24 mouse cellular contexts compared by ENCODE assay signal in genomic region chr4:23173811-23174210, GRCm38 (mm10).
DNase-seq lines count a peak whose midpoint lies in the region; ATAC-seq lines count a peak whose summit lies in the region.
"Had no signal": no experiment of that assay in that cellular context is flagged by ENCODE, and none has a peak within 500 bp of the region (broad histone marks: within the 10 kb centered on the region; RNA-seq: fewer than 3 reads in every experiment).

No protein-coding gene starts in this region.

- no peak overlapping the region for H3K27ac ChIP-seq in forebrain, embryonic 11.5 days (ENCODE audit: low read depth, low read length)
- H3K27ac ChIP-seq in forebrain, embryonic 10.5 days = no peak overlapping the region
- no peak overlapping the region for H3K27ac ChIP-seq in midbrain, embryonic 11.5 days (ENCODE audit: low read depth, low read length)
- no peak overlapping the region for H3K27ac ChIP-seq in midbrain, embryonic 15.5 days
- 0 out of 2 replicates have a peak overlapping the region, but pooled peaks have one; percentile 18 for H3K27ac ChIP-seq in forebrain, embryonic 15.5 days (replicated peaks)
- H3K27ac ChIP-seq: heart, adult 2 months; heart, embryonic 10.5 days; heart, embryonic 13.5 days; intestine, embryonic 15.5 days had no signal

- H3K36me3 ChIP-seq in forebrain, embryonic 11.5 days (ENCODE audit: control insufficient read depth, insufficient read depth, low read length) = no peaks in the 10 kb centered on the region
- no peaks in the 10 kb centered on the region for H3K36me3 ChIP-seq in forebrain, embryonic 10.5 days (replicated peaks)
- no peaks in the 10 kb centered on the region for H3K36me3 ChIP-seq in midbrain, embryonic 11.5 days (ENCODE audit: control insufficient read depth, insufficient read depth, low read length)
- H3K36me3 ChIP-seq in midbrain, embryonic 15.5 days (replicated peaks) = no peaks in the 10 kb centered on the region
- no peaks in the 10 kb centered on the region for H3K36me3 ChIP-seq in forebrain, embryonic 15.5 days
- H3K36me3 ChIP-seq: G1E; heart, embryonic 10.5 days; heart, embryonic 13.5 days; intestine, embryonic 15.5 days had no signal

- H3K9me3 ChIP-seq in forebrain, embryonic 11.5 days (ENCODE audit: control insufficient read depth, low read length) = no peaks in the 10 kb centered on the region
- no peaks in the 10 kb centered on the region for H3K9me3 ChIP-seq in forebrain, embryonic 10.5 days
- H3K9me3 ChIP-seq in midbrain, embryonic 11.5 days (ENCODE audit: control insufficient read depth, low read length) = no peaks in the 10 kb centered on the region
- no peaks in the 10 kb centered on the region for H3K9me3 ChIP-seq in midbrain, embryonic 15.5 days
- no peaks in the 10 kb centered on the region for H3K9me3 ChIP-seq in forebrain, embryonic 15.5 days
- H3K9me3 ChIP-seq: G1E; heart, embryonic 10.5 days; heart, embryonic 13.5 days; intestine, embryonic 15.5 days had no signal

- H3K4me2 ChIP-seq in forebrain, embryonic 11.5 days (ENCODE audit: low read depth, low read length, severe bottlenecking) = no peak overlapping the region
- no peak overlapping the region for H3K4me2 ChIP-seq in midbrain, embryonic 11.5 days
- no peak overlapping the region for H3K4me2 ChIP-seq in midbrain, embryonic 15.5 days
- H3K4me2 ChIP-seq in forebrain, embryonic 15.5 days (replicated peaks) = no peak overlapping the region
- H3K4me2 ChIP-seq: heart, embryonic 13.5 days; intestine, embryonic 15.5 days had no signal

- H3K9ac ChIP-seq in forebrain, embryonic 11.5 days (ENCODE audit: low read length) = no peak overlapping the region
- H3K9ac ChIP-seq in midbrain, embryonic 11.5 days (ENCODE audit: low read length) = no peak overlapping the region
- no peak overlapping the region for H3K9ac ChIP-seq in midbrain, embryonic 15.5 days
- H3K9ac ChIP-seq in forebrain, embryonic 15.5 days (replicated peaks) = no peak overlapping the region
- H3K9ac ChIP-seq: heart, embryonic 13.5 days; intestine, embryonic 15.5 days had no signal

- 38% methylated on average over 1 of the region's 1 CpGs for WGBS in forebrain, embryonic 11.5 days
- WGBS in forebrain, embryonic 10.5 days = 72% methylated on average over 1 of the region's 1 CpGs
- 92% methylated on average over 1 of the region's 1 CpGs for WGBS in midbrain, embryonic 11.5 days
- WGBS in midbrain, embryonic 15.5 days = 55% methylated on average over 1 of the region's 1 CpGs
- 7% methylated on average over 1 of the region's 1 CpGs for WGBS in forebrain, embryonic 15.5 days

- no peaks in the 10 kb centered on the region; the same call in 1 of the 2 replicates for H3K4me1 ChIP-seq in forebrain, embryonic 11.5 days (replicated peaks; ENCODE audit: control insufficient read depth, insufficient read depth, low read length)
- H3K4me1 ChIP-seq in forebrain, embryonic 10.5 days = peaks cover 16% of the 10 kb centered on the region
- H3K4me1 ChIP-seq in midbrain, embryonic 11.5 days (ENCODE audit: control insufficient read depth, insufficient read depth, low read length) = 0 out of 2 replicates have a peak, but pooled peaks cover 2% of the 10 kb centered on the region
- no peaks in the 10 kb centered on the region for H3K4me1 ChIP-seq in midbrain, embryonic 15.5 days
- H3K4me1 ChIP-seq in forebrain, embryonic 15.5 days = no peaks in the 10 kb centered on the region; the same call in 1 of the 2 replicates
- H3K4me1 ChIP-seq: heart, embryonic 10.5 days; heart, embryonic 13.5 days; intestine, embryonic 15.5 days had no signal

- H3K4me3 ChIP-seq in forebrain, embryonic 11.5 days (ENCODE audit: low read depth, low read length) = no peak overlapping the region
- H3K4me3 ChIP-seq in forebrain, embryonic 10.5 days = no peak overlapping the region
- no peak overlapping the region for H3K4me3 ChIP-seq in midbrain, embryonic 11.5 days (ENCODE audit: low read depth, low read length)
- no peak overlapping the region for H3K4me3 ChIP-seq in midbrain, embryonic 15.5 days
- no peak overlapping the region for H3K4me3 ChIP-seq in forebrain, embryonic 15.5 days
- H3K4me3 ChIP-seq: heart, adult 2 months; heart, embryonic 10.5 days; heart, embryonic 13.5 days; intestine, embryonic 15.5 days had no signal

- H3K27me3 ChIP-seq in forebrain, embryonic 11.5 days (ENCODE audit: control insufficient read depth, insufficient read depth, low read length) = no peaks in the 10 kb centered on the region
- H3K27me3 ChIP-seq in forebrain, embryonic 10.5 days (ENCODE audit: poor library complexity, severe bottlenecking) = peaks cover 11% of the 10 kb centered on the region; the same call in 1 of the 2 replicates
- no peaks in the 10 kb centered on the region for H3K27me3 ChIP-seq in midbrain, embryonic 11.5 days (ENCODE audit: control insufficient read depth, insufficient read depth, low read length)
- H3K27me3 ChIP-seq in midbrain, embryonic 15.5 days (replicated peaks) = no peaks in the 10 kb centered on the region
- no peaks in the 10 kb centered on the region for H3K27me3 ChIP-seq in forebrain, embryonic 15.5 days
- H3K27me3 ChIP-seq: CH12.LX; heart, embryonic 13.5 days; intestine, embryonic 15.5 days; Patski had no signal

- peak; percentile 73 for ATAC-seq in forebrain, embryonic 11.5 days (replicated peaks; ENCODE audit: low FRiP score)
- ATAC-seq in midbrain, embryonic 11.5 days (ENCODE audit: low FRiP score) = no peak
- no peak for ATAC-seq in midbrain, embryonic 15.5 days (replicated peaks)
- ATAC-seq in forebrain, embryonic 15.5 days (replicated peaks) = peak; percentile 34
- ATAC-seq: hindbrain, embryonic 16.5 days; intestine, embryonic 15.5 days; Patski had no signal

- no peak for DNase-seq in forebrain, embryonic 11.5 days (ENCODE audit: low spot score)
- DNase-seq in forebrain, embryonic 10.5 days (ENCODE audit: extremely low spot score, low spot score) = no peak
- DNase-seq in midbrain, embryonic 11.5 days (ENCODE audit: low spot score, missing footprints) = peak; percentile 59
- no peak for DNase-seq in kidney, adult 9 months
- DNase-seq: adrenal gland, postnatal 10 days; adrenal gland, postnatal 36 days; cerebellum, adult 18-20 months; cerebellum, adult 9-10 months; cerebellum, postnatal 14 days; gastrocnemius, postnatal 10 days; gastrocnemius, postnatal 36 days; heart, adult 2 months; heart, postnatal 14 days; heart, postnatal 4 days; kidney, adult 11 months had no signal

Comparison
In these comparisons a context has a peak if more than half of its experiments do, and no peak if none do; other contexts are left out.
1. ATAC-seq: peak in forebrain, embryonic 11.5 days (single experiment) and forebrain, embryonic 15.5 days (single experiment); none in midbrain, embryonic 11.5 days (single experiment) and midbrain, embryonic 15.5 days (single experiment).